Mouse (Mus musculus): ENCODE data around the gene Adgrv1. TPM values are rescaled to one million over a fixed set of nuclear protein-coding genes. Genes with fewer than 3 reads are reported as not detected.

Gene Adgrv1
- polyA plus RNA-seq, 1 experiment from 2014 or later: 1.4 TPM

GRCm38 (mm10) chr13:81646348-81646747, 13.4 kb upstream of the Adgrv1 start:
- no peak overlapping the region for H3K9ac ChIP-seq (ENCODE audit: low read length)
- DNase-seq (ENCODE audit: low spot score): no peak
- no peak overlapping the region for H3K4me3 ChIP-seq (ENCODE audit: low read depth, low read length)
- TF ChIP-seq EP300 (optimal IDR thresholded peaks at IDR 0.05): no peak
- no peak for TF ChIP-seq CTCF (IDR thresholded peaks at IDR 0.05; ENCODE audit: low read depth)
- ATAC-seq (ENCODE audit: low FRiP score, low TSS enrichment): no peak
- no peaks in the 10 kb centered on the region for H3K27me3 ChIP-seq (ENCODE audit: control insufficient read depth, insufficient read depth, low read length)
- H3K36me3 ChIP-seq (ENCODE audit: control insufficient read depth, insufficient read depth, low read length): no peaks in the 10 kb centered on the region
- H3K27ac ChIP-seq (replicated peaks): no peak overlapping the region
- no peaks in the 10 kb centered on the region for H3K9me3 ChIP-seq (ENCODE audit: control insufficient read depth, low read length)
- 85% methylated on average over 6 of the region's 6 CpGs for WGBS
- H3K4me1 ChIP-seq (replicated peaks; ENCODE audit: control insufficient read depth, insufficient read depth): no peaks in the 10 kb centered on the region
- H3K4me2 ChIP-seq (replicated peaks; ENCODE audit: low read depth): no peak overlapping the region

- WGBS: 86% methylated on average over 11 of the region's 11 CpGs
- Histone ChIP-seq H3K4me2 (replicated peaks; ENCODE audit: low read depth) (no peak overlapping the region), H3K9me3 (ENCODE audit: control insufficient read depth, low read length) (no peaks in the 10 kb centered on the region), H3K9ac (ENCODE audit: low read length) (no peak overlapping the region), H3K27me3 (ENCODE audit: control insufficient read depth, insufficient read depth, low read length) (no peaks in the 10 kb centered on the region), H3K4me3 (ENCODE audit: low read depth, low read length) (no peak overlapping the region), H3K4me1 (replicated peaks; ENCODE audit: control insufficient read depth, insufficient read depth) (no peaks in the 10 kb centered on the region), H3K36me3 (ENCODE audit: control insufficient read depth, insufficient read depth, low read length) (no peaks in the 10 kb centered on the region), H3K27ac (replicated peaks) (no peak overlapping the region)
- ATAC-seq (ENCODE audit: low FRiP score, low TSS enrichment): no peak
- DNase-seq (ENCODE audit: low spot score): no peak
- TF ChIP-seq CTCF (IDR thresholded peaks at IDR 0.05; ENCODE audit: low read depth) (no peak), EP300 (optimal IDR thresholded peaks at IDR 0.05) (no peak)
These were observed 11.2 kb upstream of the Adgrv1 start for GRCm38 (mm10) chr13:81644047-81644565.

GRCm38 (mm10) chr13:81642491-81643149, 9.7 kb upstream of the Adgrv1 start:
- Histone ChIP-seq H3K27ac (replicated peaks) (no peak overlapping the region), H3K4me1 (replicated peaks; ENCODE audit: control insufficient read depth, insufficient read depth) (no peaks in the 10 kb centered on the region), H3K4me3 (ENCODE audit: low read depth, low read length) (no peak overlapping the region), H3K36me3 (ENCODE audit: control insufficient read depth, insufficient read depth, low read length) (no peaks in the 10 kb centered on the region), H3K9ac (ENCODE audit: low read length) (no peak overlapping the region), H3K4me2 (replicated peaks; ENCODE audit: low read depth) (no peak overlapping the region), H3K9me3 (ENCODE audit: control insufficient read depth, low read length) (no peaks in the 10 kb centered on the region), H3K27me3 (ENCODE audit: control insufficient read depth, insufficient read depth, low read length) (no peaks in the 10 kb centered on the region)
- ATAC-seq (ENCODE audit: low FRiP score, low TSS enrichment): no peak
- no peak for TF ChIP-seq EP300 (optimal IDR thresholded peaks at IDR 0.05)
- TF ChIP-seq CTCF (IDR thresholded peaks at IDR 0.05; ENCODE audit: low read depth): no peak
- WGBS: 59% methylated on average over 7 of the region's 7 CpGs
- no peak for DNase-seq (ENCODE audit: low spot score)

- WGBS: 12% methylated on average over 8 of the region's 8 CpGs
- Histone ChIP-seq H3K27me3 (ENCODE audit: control insufficient read depth, insufficient read depth, low read length) (no peaks in the 10 kb centered on the region), H3K36me3 (ENCODE audit: control insufficient read depth, insufficient read depth, low read length) (no peaks in the 10 kb centered on the region), H3K4me3 (ENCODE audit: low read depth, low read length) (no peak overlapping the region), H3K4me1 (replicated peaks; ENCODE audit: control insufficient read depth, insufficient read depth) (no peaks in the 10 kb centered on the region), H3K9me3 (ENCODE audit: control insufficient read depth, low read length) (no peaks in the 10 kb centered on the region), H3K9ac (ENCODE audit: low read length) (no peak overlapping the region), H3K4me2 (replicated peaks; ENCODE audit: low read depth) (no peak overlapping the region), H3K27ac (replicated peaks) (no peak overlapping the region)
- DNase-seq (ENCODE audit: low spot score) (peak; percentile 47), ATAC-seq (ENCODE audit: low FRiP score, low TSS enrichment) (no peak)
- no peak for TF ChIP-seq EP300 (optimal IDR thresholded peaks at IDR 0.05)
- peak; percentile 86 for TF ChIP-seq CTCF (IDR thresholded peaks at IDR 0.05; ENCODE audit: low read depth)
These were observed 8.5 kb upstream of the Adgrv1 start for GRCm38 (mm10) chr13:81641289-81642045.

DNA sequence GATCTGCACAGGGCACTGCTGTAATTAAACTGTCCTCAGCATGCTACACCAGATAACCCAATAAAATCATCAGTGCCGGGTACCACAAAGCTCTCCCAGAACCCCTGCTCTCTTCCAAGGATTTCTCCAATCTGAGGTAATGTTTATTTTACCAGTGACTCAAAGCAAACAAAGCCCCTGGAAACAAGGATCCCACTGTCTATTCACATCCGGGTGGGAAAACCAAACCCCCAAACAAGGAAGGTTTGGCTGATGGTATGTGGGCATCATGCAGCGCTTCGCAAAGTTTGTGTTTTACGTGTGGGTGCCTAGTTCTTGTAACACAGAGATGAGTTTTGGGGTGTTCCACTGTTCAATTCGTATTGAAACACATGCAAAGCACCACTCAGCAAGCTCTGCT, 7.9 kb upstream of the Adgrv1 start:
- Histone ChIP-seq H3K36me3 (ENCODE audit: control insufficient read depth, insufficient read depth, low read length) (no peaks in the 10 kb centered on the region), H3K27ac (replicated peaks) (no peak overlapping the region), H3K4me3 (ENCODE audit: low read depth, low read length) (no peak overlapping the region), H3K9ac (ENCODE audit: low read length) (no peak overlapping the region), H3K27me3 (ENCODE audit: control insufficient read depth, insufficient read depth, low read length) (no peaks in the 10 kb centered on the region), H3K9me3 (ENCODE audit: control insufficient read depth, low read length) (no peaks in the 10 kb centered on the region), H3K4me2 (replicated peaks; ENCODE audit: low read depth) (no peak overlapping the region), H3K4me1 (replicated peaks; ENCODE audit: control insufficient read depth, insufficient read depth) (no peaks in the 10 kb centered on the region)
- ATAC-seq (ENCODE audit: low FRiP score, low TSS enrichment) (no peak), DNase-seq (ENCODE audit: low spot score) (no peak)
- TF ChIP-seq CTCF (IDR thresholded peaks at IDR 0.05; ENCODE audit: low read depth) (no peak), EP300 (optimal IDR thresholded peaks at IDR 0.05) (no peak)
- 33% methylated on average over 6 of the region's 6 CpGs for WGBS

DNA sequence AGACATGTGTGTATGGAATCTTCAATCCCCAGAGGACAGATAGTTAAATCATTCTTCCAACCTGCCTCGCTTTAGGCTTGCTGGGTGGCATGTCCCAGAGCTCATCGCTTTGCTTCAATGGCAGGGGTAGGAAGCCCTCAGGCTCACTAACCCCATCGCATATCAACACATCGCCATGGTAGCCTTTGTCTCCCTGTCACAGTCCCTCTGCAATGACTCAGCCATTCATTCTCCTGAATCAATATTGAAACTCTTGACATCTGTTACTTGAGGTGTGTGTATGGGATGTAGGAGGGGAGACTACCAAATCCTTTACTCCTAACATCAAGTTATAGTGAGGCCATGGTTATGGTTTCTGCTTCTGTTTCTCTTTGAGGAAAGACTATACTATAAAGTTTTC, 6.7 kb upstream of the Adgrv1 start:
- 37% methylated on average over 4 of the region's 4 CpGs for WGBS
- Histone ChIP-seq H3K27ac (replicated peaks) (no peak overlapping the region), H3K9ac (ENCODE audit: low read length) (no peak overlapping the region), H3K27me3 (ENCODE audit: control insufficient read depth, insufficient read depth, low read length) (no peaks in the 10 kb centered on the region), H3K9me3 (ENCODE audit: control insufficient read depth, low read length) (no peaks in the 10 kb centered on the region), H3K4me1 (replicated peaks; ENCODE audit: control insufficient read depth, insufficient read depth) (no peaks in the 10 kb centered on the region), H3K36me3 (ENCODE audit: control insufficient read depth, insufficient read depth, low read length) (no peaks in the 10 kb centered on the region), H3K4me2 (replicated peaks; ENCODE audit: low read depth) (no peak overlapping the region), H3K4me3 (ENCODE audit: low read depth, low read length) (no peak overlapping the region)
- DNase-seq (ENCODE audit: low spot score) (no peak), ATAC-seq (ENCODE audit: low FRiP score, low TSS enrichment) (no peak)
- TF ChIP-seq EP300 (optimal IDR thresholded peaks at IDR 0.05): no peak
- TF ChIP-seq CTCF (IDR thresholded peaks at IDR 0.05; ENCODE audit: low read depth): no peak

Measured in stomach, postnatal 0 days (tissue).